Mouse (Mus musculus) stomach, embryonic 15.5 days (tissue): ENCODE data around the gene Elob. TPM values are rescaled to one million over a fixed set of nuclear protein-coding genes. Genes with fewer than 3 reads are reported as not detected.

Experiments
- ATAC-seq: fragments of 200-750 bp; cut with Nextera tagmentation; 2 replicates; pipeline ENCODE4 v1.8.0; 2017; ENCODE audit warnings: low read depth, moderate number of reproducible peaks, moderate TSS enrichment; ENCODE audit not compliant: insufficient read depth, low FRiP score
- H3K27ac ChIP-seq: fragments of 300-500 bp; sonication (generic); 2 replicates; pipeline ENCODE4 v1.5.1; 2015; ENCODE audit warnings: mild to moderate bottlenecking, inconsistent platforms
- H3K27me3 ChIP-seq: fragments of 300-500 bp; sonication (generic); replicated peaks from 2 replicates; pipeline ENCODE4 v1.6.1; 2015; ENCODE audit warnings: inconsistent platforms
- H3K36me3 ChIP-seq: fragments of 300-500 bp; sonication (generic); 2 replicates; pipeline ENCODE4 v1.6.1; 2015; ENCODE audit warnings: inconsistent platforms
- H3K4me1 ChIP-seq: fragments of 300-500 bp; sonication (generic); 2 replicates; pipeline ENCODE4 v1.6.1; 2015; ENCODE audit warnings: inconsistent platforms
- H3K4me2 ChIP-seq: fragments of 300-500 bp; sonication (generic); 2 replicates; pipeline ENCODE4 v1.6.1; 2015; ENCODE audit warnings: mild to moderate bottlenecking, inconsistent platforms
- H3K4me3 ChIP-seq: fragments of 300-500 bp; sonication (generic); replicated peaks from 2 replicates; pipeline ENCODE4 v1.5.1; 2015; ENCODE audit warnings: inconsistent platforms
- H3K9ac ChIP-seq: fragments of 300-500 bp; sonication (generic); 2 replicates; pipeline ENCODE4 v1.6.1; 2015; ENCODE audit warnings: inconsistent platforms
- H3K9me3 ChIP-seq: fragments of 300-500 bp; sonication (generic); 2 replicates; pipeline ENCODE4 v1.6.1; 2016; ENCODE audit warnings: inconsistent platforms
- WGBS: fragments of 180-500 bp; shearing (Covaris S2); methylation state at CpG from one replicate; pipeline ENCODE4 v1.1.7; 2015; 5-methylcytosine and 5-hydroxymethylcytosine counted together
- polyA plus RNA-seq: library from polyadenylated mRNA; unstranded; fragments of >200 nt; fragmentation: Nextera tagmentation; extraction: Ambion mirVana; gene quantifications from 2 replicates; pipeline ENCODE4 v1.2.1, GENCODE M21; 2015

Elob gene
- 938 and 1,022 TPM in 2 replicates for polyA plus RNA-seq

GRCm38 (mm10) chr17:23829064-23829619 is at the start of gene Elob:
Elob (minus strand) TSS chr17:23829136.
- Histone ChIP-seq H3K27me3 (peaks cover 5% of the 10 kb centered on the region), H3K4me1 (peaks cover 8% of the 10 kb centered on the region), H3K9me3 (no peaks in the 10 kb centered on the region), H3K27ac (peak within 1 kb of the TSS; percentile 95), H3K9ac (peak within 1 kb of the TSS; percentile 56), H3K4me3 (peak within 1 kb of the TSS; percentile 67), H3K4me2 (peak within 1 kb of the TSS; percentile 52), H3K36me3 (peaks cover 20% of the 10 kb centered on the region)
- WGBS = under 1% methylated on average over 32 of the region's 42 CpGs
- peak; percentile 94 for ATAC-seq

GRCm38 (mm10) chr17:23877166-23877565 is 48.2 kb upstream of the Elob start:
- H3K4me2 ChIP-seq = no peak overlapping the region
- no peaks in the 10 kb centered on the region for H3K36me3 ChIP-seq
- no peaks in the 10 kb centered on the region for H3K9me3 ChIP-seq
- no peak overlapping the region for H3K9ac ChIP-seq
- H3K27me3 ChIP-seq = no peaks in the 10 kb centered on the region
- no peak overlapping the region for H3K27ac ChIP-seq
- 0 out of 2 replicates have a peak, but pooled peaks cover 5% of the 10 kb centered on the region for H3K4me1 ChIP-seq
- 90% methylated on average over 2 of the region's 2 CpGs for WGBS
- no peak overlapping the region for H3K4me3 ChIP-seq
- ATAC-seq = no peak

DNA sequence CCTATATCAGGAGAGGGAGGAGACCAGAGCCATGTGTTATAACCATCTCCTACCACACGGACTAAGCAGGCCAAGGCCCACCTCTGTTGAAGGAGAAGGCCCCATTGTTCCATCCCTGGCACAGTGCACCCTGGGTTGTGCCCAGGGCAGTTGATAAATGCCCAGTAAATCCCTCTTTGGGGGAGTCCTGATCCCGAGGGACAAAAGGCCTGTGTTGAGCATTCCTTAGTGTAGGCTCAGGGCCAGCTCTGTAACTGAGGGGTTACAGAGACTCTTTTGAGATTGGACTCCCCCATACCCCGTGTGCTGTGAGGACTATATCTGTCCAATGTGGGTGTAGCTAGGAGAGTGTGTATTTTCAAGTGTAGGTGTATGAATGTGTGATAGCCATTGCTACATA is 47.8 kb upstream of the Elob start:
- Histone ChIP-seq H3K36me3 (no peaks in the 10 kb centered on the region), H3K4me1 (0 out of 2 replicates have a peak, but pooled peaks cover 5% of the 10 kb centered on the region), H3K9ac (no peak overlapping the region), H3K27me3 (no peaks in the 10 kb centered on the region), H3K27ac (no peak overlapping the region), H3K9me3 (no peaks in the 10 kb centered on the region), H3K4me3 (no peak overlapping the region), H3K4me2 (no peak overlapping the region)
- ATAC-seq = peak; percentile 55; the same call in 1 of the 2 replicates
- WGBS = 67% methylated on average over 3 of the region's 3 CpGs

DNA sequence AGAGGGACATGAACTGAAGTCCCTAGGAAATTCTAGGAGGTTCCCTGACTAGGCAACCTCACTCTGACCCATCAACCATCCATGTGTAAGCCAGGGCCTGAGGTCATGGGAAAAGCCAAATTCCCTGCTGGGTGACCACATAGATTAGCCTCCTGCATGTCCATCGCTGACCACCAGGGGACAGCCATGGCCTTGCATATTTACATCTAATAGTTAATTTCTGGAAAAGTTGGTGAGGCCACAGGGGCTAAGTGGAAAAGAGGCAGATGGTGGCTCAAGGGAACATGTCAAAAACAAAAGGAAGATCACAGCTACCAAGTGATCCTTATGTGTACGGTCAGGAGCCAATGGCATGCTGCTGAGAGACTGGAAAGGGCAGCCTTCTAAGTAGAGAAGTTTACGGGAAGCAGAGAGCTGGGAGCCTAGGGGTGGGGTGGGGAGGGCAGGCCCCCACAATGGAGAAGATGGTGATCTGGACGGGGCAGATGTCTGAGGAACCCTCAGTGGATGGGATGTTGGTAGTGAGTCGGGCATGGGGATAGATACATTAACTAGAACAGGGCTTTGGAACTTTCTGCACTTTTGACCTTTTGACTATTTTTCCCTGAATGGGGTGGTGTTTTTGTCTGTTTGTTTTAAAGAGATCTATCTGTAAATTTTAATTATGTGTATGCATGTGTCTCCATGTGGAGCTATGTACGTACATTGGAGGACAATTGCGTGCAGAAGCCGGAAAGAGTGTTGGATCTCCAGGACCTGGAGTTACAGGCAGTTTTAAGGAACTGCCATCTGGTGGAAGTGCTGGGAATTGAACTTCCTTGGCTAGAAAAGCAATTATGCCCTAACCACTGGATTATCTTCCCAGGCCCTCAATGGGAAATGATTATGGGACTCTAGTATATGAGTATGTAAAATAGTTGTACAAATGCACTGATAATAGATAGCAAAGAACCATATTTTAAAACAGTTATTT is 45.2 kb upstream of the Elob start:
- no peaks in the 10 kb centered on the region for H3K36me3 ChIP-seq
- H3K27ac ChIP-seq = no peak overlapping the region
- H3K4me1 ChIP-seq = 0 out of 2 replicates have a peak, but pooled peaks cover 5% of the 10 kb centered on the region
- no peak overlapping the region for H3K4me3 ChIP-seq
- no peak overlapping the region for H3K9ac ChIP-seq
- H3K9me3 ChIP-seq = no peaks in the 10 kb centered on the region
- H3K4me2 ChIP-seq = no peak overlapping the region
- no peak for ATAC-seq
- 31% methylated on average over 8 of the region's 8 CpGs for WGBS
- no peaks in the 10 kb centered on the region for H3K27me3 ChIP-seq

DNA sequence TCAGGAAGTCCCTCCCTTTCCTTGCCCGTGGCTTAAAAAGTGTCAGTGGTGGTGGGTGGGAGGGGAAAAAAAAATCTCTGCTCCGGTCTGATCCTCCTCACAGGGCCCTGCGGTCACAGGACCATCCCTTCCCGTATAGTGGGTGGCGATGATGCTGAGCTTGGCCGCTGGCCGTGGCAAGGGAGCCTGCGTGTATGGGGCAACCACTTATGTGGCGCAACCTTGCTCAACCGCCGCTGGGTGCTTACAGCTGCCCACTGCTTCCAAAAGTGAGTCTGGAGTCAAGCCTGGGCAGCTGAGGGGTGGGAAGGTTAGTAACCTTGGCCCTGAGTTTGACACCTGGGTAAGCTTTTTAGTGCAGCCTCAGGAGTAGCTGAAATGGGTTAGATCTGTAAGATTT is 39.6 kb upstream of the Elob start:
- Histone ChIP-seq H3K27ac (no peak overlapping the region), H3K9me3 (no peaks in the 10 kb centered on the region), H3K27me3 (no peaks in the 10 kb centered on the region), H3K4me1 (no peaks in the 10 kb centered on the region), H3K4me2 (no peak overlapping the region), H3K36me3 (no peaks in the 10 kb centered on the region), H3K9ac (no peak overlapping the region), H3K4me3 (no peak overlapping the region)
- 87% methylated on average over 11 of the region's 11 CpGs for WGBS
- ATAC-seq = no peak

- WGBS = 89% methylated on average over 15 of the region's 15 CpGs
- no peak within 1 kb of the TSS for H3K4me2 ChIP-seq
Observed at GRCm38 (mm10) chr17:23867756-23868155, 38.8 kb upstream of the Elob start, which contains the start of gene Prss21. Prss21 (plus strand) TSS chr17:23868056.

GRCm38 (mm10) chr17:23862926-23863325 is 34.0 kb upstream of the Elob start:
- H3K4me1 ChIP-seq = no peaks in the 10 kb centered on the region
- H3K27ac ChIP-seq = no peak overlapping the region
- WGBS = 87% methylated on average over 4 of the region's 4 CpGs
- no peaks in the 10 kb centered on the region for H3K27me3 ChIP-seq
- no peak for ATAC-seq
- no peaks in the 10 kb centered on the region for H3K36me3 ChIP-seq
- no peak overlapping the region for H3K4me2 ChIP-seq
- H3K9ac ChIP-seq = no peak overlapping the region
- H3K4me3 ChIP-seq = no peak overlapping the region
- H3K9me3 ChIP-seq = no peaks in the 10 kb centered on the region

More at GRCm38 (mm10) chr17:23867756-23868155, 38.8 kb upstream of the Elob start, which contains the start of gene Prss21:
- Histone ChIP-seq H3K4me3 (no peak within 1 kb of the TSS), H3K27ac (no peak within 1 kb of the TSS), H3K36me3 (no peaks in the 10 kb centered on the region), H3K27me3 (no peaks in the 10 kb centered on the region), H3K9me3 (no peaks in the 10 kb centered on the region), H3K9ac (no peak within 1 kb of the TSS), H3K4me1 (no peaks in the 10 kb centered on the region)
- ATAC-seq = no peak

DNA sequence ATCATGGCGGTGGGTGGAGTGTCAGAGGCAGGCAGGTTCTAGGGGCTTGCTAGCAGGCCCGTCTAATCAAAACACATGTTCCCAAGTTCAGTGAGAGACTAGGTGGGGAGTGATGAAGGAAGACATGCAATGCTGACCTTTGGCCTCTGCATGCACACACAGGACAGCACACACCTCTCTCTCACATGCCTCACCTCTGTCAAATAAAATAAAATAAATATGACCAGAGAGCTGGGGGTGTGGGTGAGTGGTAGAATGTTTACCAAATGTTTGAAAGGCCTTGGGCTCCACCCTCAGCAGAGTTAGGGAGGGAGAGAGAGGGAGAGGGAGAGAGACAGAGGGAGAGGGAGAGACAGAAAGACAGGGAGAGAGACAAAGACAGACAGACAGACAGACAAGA is 29.0 kb upstream of the Elob start:
- no peaks in the 10 kb centered on the region for H3K27me3 ChIP-seq
- H3K27ac ChIP-seq = 0 out of 2 replicates have a peak overlapping the region, but pooled peaks have one; percentile 40
- no peak overlapping the region for H3K4me2 ChIP-seq
- 0 out of 2 replicates have a peak, but pooled peaks cover 4% of the 10 kb centered on the region for H3K4me1 ChIP-seq
- no peaks in the 10 kb centered on the region for H3K36me3 ChIP-seq
- H3K9me3 ChIP-seq = no peaks in the 10 kb centered on the region
- 44% methylated on average over 2 of the region's 2 CpGs for WGBS
- no peak overlapping the region for H3K9ac ChIP-seq
- ATAC-seq = peak; percentile 79
- H3K4me3 ChIP-seq = no peak overlapping the region

DNA sequence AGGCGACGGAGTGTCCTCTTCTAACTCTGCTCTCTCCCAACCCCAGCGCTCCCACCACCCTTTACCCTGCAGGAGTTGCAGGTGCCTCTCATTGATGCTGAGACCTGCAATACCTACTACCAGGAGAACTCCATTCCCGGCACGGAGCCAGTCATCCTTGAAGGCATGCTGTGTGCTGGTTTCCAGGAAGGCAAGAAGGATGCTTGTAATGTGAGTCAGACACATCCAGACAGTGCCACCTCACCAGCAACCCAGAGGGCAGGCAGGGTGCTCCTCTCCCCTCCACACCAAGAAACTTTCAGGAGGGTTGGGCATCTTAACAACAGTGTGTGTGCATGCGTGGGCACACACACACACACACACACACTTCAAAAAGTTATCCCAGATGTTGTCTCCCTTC is 28.3 kb upstream of the Elob start:
- Histone ChIP-seq H3K9me3 (no peaks in the 10 kb centered on the region), H3K9ac (no peak overlapping the region), H3K4me3 (no peak overlapping the region), H3K27ac (no peak overlapping the region), H3K36me3 (no peaks in the 10 kb centered on the region), H3K4me1 (0 out of 2 replicates have a peak, but pooled peaks cover 4% of the 10 kb centered on the region), H3K4me2 (no peak overlapping the region), H3K27me3 (no peaks in the 10 kb centered on the region)
- no peak for ATAC-seq
- WGBS = 84% methylated on average over 6 of the region's 6 CpGs

GRCm38 (mm10) chr17:23854229-23854765 is 25.4 kb upstream of the Elob start:
- 88% methylated on average over 10 of the region's 10 CpGs for WGBS
- Histone ChIP-seq H3K4me2 (no peak overlapping the region), H3K9me3 (no peaks in the 10 kb centered on the region), H3K4me1 (0 out of 2 replicates have a peak, but pooled peaks cover 4% of the 10 kb centered on the region), H3K27me3 (no peaks in the 10 kb centered on the region), H3K4me3 (no peak overlapping the region), H3K36me3 (no peaks in the 10 kb centered on the region), H3K27ac (no peak overlapping the region), H3K9ac (no peak overlapping the region)
- ATAC-seq = no peak

- no peak for ATAC-seq
- no peak overlapping the region for H3K9ac ChIP-seq
- no peaks in the 10 kb centered on the region for H3K27me3 ChIP-seq
- no peak overlapping the region for H3K4me2 ChIP-seq
- no peaks in the 10 kb centered on the region for H3K9me3 ChIP-seq
- H3K36me3 ChIP-seq = no peaks in the 10 kb centered on the region
- 41% methylated on average over 5 of the region's 5 CpGs for WGBS
- H3K4me3 ChIP-seq = no peak overlapping the region
- 0 out of 2 replicates have a peak, but pooled peaks cover 4% of the 10 kb centered on the region for H3K4me1 ChIP-seq
- no peak overlapping the region for H3K27ac ChIP-seq
Observed at GRCm38 (mm10) chr17:23853292-23853691, 24.4 kb upstream of the Elob start.
